ENCODE assay signal across 9 mouse cellular contexts in the genomic region with DNA sequence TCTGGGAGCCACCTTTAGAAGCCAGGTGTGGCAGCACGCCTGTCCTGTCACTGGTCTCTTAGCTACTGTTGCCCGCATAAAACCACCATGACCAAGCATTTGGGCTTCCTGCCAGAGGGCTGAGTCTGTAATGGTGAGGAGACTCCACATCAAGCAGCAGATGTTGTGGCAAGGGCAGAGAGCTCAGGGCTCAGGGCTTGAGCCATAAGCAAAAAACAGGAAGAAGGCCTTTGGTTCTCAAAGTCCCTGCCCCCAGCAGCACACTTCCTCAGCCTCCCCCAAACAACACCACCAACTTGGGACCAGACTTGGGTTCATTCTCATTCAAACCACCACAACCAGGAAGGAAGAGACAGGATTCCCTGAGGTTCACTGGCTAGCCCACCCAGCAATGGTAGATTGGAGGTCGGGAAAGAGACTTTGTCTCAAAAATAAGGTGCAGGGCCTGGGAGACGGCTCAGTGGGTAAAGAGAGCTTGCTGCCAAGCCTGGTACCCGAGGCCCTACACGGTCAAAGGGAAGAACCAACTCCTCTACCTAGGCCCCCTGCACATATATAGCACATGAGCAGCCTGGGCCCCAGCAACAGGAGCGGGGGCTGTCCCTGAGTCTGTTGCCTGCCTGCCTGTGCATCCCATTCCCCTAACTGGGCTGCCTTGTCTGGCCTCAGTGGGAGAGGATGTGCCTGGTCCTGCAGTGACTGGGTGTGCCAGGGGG. TPM values are rescaled to one million over a fixed set of nuclear protein-coding genes. Genes with fewer than 3 reads are reported as not detected.
DNase-seq lines count a peak whose midpoint lies in the region; ATAC-seq and TF ChIP-seq lines count a peak whose summit lies in the region.
"Had no signal": no experiment of that assay in that cellular context is flagged by ENCODE, and none has a peak within 500 bp of the region (broad histone marks: within the 10 kb centered on the region; RNA-seq: fewer than 3 reads in every experiment).

No protein-coding gene starts in this region.

- no peak overlapping the region for H3K4me3 ChIP-seq in hindbrain, postnatal 0 days (ENCODE audit: low read length)
- no peak overlapping the region for H3K4me3 ChIP-seq in hindbrain, embryonic 13.5 days
- H3K4me3 ChIP-seq in bone marrow, adult 2 months (replicated peaks; ENCODE audit: control insufficient read depth, low read depth, low read length) = no peak overlapping the region
- H3K4me3 ChIP-seq: neural tube, embryonic 13.5 days had no signal

- no peak for ATAC-seq in hindbrain, postnatal 0 days
- no peak for ATAC-seq in hindbrain, embryonic 13.5 days (ENCODE audit: low FRiP score)

- no peak overlapping the region for H3K9ac ChIP-seq in hindbrain, postnatal 0 days (replicated peaks; ENCODE audit: low read length)
- no peak overlapping the region for H3K9ac ChIP-seq in hindbrain, embryonic 13.5 days
- H3K9ac ChIP-seq: neural tube, embryonic 13.5 days had no signal

- peaks cover 5% of the 10 kb centered on the region; the same call in 1 of the 2 replicates for H3K36me3 ChIP-seq in hindbrain, postnatal 0 days (ENCODE audit: insufficient read depth, low read length)
- H3K36me3 ChIP-seq in hindbrain, embryonic 13.5 days = peaks cover 40% of the 10 kb centered on the region

- no peaks in the 10 kb centered on the region for H3K9me3 ChIP-seq in hindbrain, postnatal 0 days (ENCODE audit: low read length)
- no peaks in the 10 kb centered on the region for H3K9me3 ChIP-seq in hindbrain, embryonic 13.5 days
- H3K9me3 ChIP-seq: neural tube, embryonic 13.5 days had no signal

- H3K4me2 ChIP-seq in hindbrain, postnatal 0 days (ENCODE audit: low read depth, low read length) = no peak overlapping the region
- H3K4me2 ChIP-seq in hindbrain, embryonic 13.5 days = no peak overlapping the region
- H3K4me2 ChIP-seq: neural tube, embryonic 13.5 days had no signal

- H3K27ac ChIP-seq in hindbrain, postnatal 0 days = no peak overlapping the region
- H3K27ac ChIP-seq in hindbrain, embryonic 13.5 days = no peak overlapping the region
- peak overlapping the region; percentile 83 for H3K27ac ChIP-seq in bone marrow, adult 2 months (ENCODE audit: control insufficient read depth, insufficient read depth, low read depth, low read length, poor library complexity)
- H3K27ac ChIP-seq: neural tube, embryonic 13.5 days had no signal

- WGBS in hindbrain, postnatal 0 days = 67% methylated on average over 7 of the region's 7 CpGs
- WGBS in hindbrain, embryonic 13.5 days = 81% methylated on average over 7 of the region's 7 CpGs
- WGBS in bone marrow, adult 2 months = 12% methylated on average over 7 of the region's 7 CpGs

- no peak for TF ChIP-seq POLR2A in bone marrow, adult 2 months (IDR thresholded peaks at IDR 0.05; ENCODE audit: borderline replicate concordance, control insufficient read depth, low read depth, low read length)

- no peaks in the 10 kb centered on the region for H3K4me1 ChIP-seq in hindbrain, postnatal 0 days (ENCODE audit: insufficient read depth, low read length)
- H3K4me1 ChIP-seq in hindbrain, embryonic 13.5 days (replicated peaks) = no peaks in the 10 kb centered on the region
- peaks cover 7% of the 10 kb centered on the region; the same call in 1 of the 2 replicates for H3K4me1 ChIP-seq in bone marrow, adult 2 months (ENCODE audit: control insufficient read depth, insufficient read depth, low read length)
- H3K4me1 ChIP-seq: neural tube, embryonic 13.5 days had no signal

- DNase-seq in hindbrain, postnatal 0 days (ENCODE audit: low spot score) = peak; percentile 41
- peak; percentile 95 for DNase-seq in 416B (ENCODE audit: low read depth)
- DNase-seq in kidney, postnatal 25 days = peak; percentile 47 to 50
- DNase-seq in skeletal muscle tissue, adult 2 months (ENCODE audit: low read depth, low spot score) = peak; percentile 89
- no peak for DNase-seq in testis, postnatal 14 days (ENCODE audit: low spot score)
- no peak for DNase-seq in T-cell, adult 2 months (ENCODE audit: low spot score)

- no peak for TF ChIP-seq CTCF in hindbrain, postnatal 0 days (IDR thresholded peaks at IDR 0.05; ENCODE audit: low read depth)
- no peak for TF ChIP-seq CTCF in bone marrow, adult 2 months (IDR thresholded peaks at IDR 0.05; ENCODE audit: control insufficient read depth, insufficient read depth, low read length)

- H3K27me3 ChIP-seq in hindbrain, postnatal 0 days (ENCODE audit: insufficient read depth, low read length) = no peaks in the 10 kb centered on the region
- H3K27me3 ChIP-seq in hindbrain, embryonic 13.5 days = no peaks in the 10 kb centered on the region
- H3K27me3 ChIP-seq: neural tube, embryonic 13.5 days had no signal

RNA-seq across cellular contexts. Expression of a gene that starts 11.4 kb away (rescaled TPM):
- 63.4 and 71.8 TPM in 2 replicates for total RNA-seq in hindbrain, postnatal 0 days (2014; rRNA removed)
- polyA plus RNA-seq in hindbrain, postnatal 0 days (2015; fragmentation: Nextera tagmentation; extraction: Ambion mirVana) = 42.4 and 47.7 TPM in 2 replicates
- polyA plus RNA-seq in hindbrain, embryonic 13.5 days (2015; fragmentation: Nextera tagmentation; extraction: Ambion mirVana) = 19.3 and 20.4 TPM in 2 replicates
- 2.9 and 4.3 TPM in 2 replicates for polyA plus RNA-seq in bone marrow, adult 2 months (2011; ENCODE audit: insufficient read depth, insufficient read length, low replicate concordance, missing spikeins)

RNA-seq across cellular contexts. Expression of a gene that starts 12.3 kb away (rescaled TPM):
- total RNA-seq in hindbrain, postnatal 0 days (2014; rRNA removed) = 94.4 and 106 TPM in 2 replicates
- 143 and 154 TPM in 2 replicates for polyA plus RNA-seq in hindbrain, postnatal 0 days (2015; fragmentation: Nextera tagmentation; extraction: Ambion mirVana)
- 128 and 141 TPM in 2 replicates for polyA plus RNA-seq in hindbrain, embryonic 13.5 days (2015; fragmentation: Nextera tagmentation; extraction: Ambion mirVana)
- polyA plus RNA-seq in bone marrow, adult 2 months (2011; ENCODE audit: insufficient read depth, insufficient read length, low replicate concordance, missing spikeins) = 16.4 and 25.7 TPM in 2 replicates

RNA-seq across cellular contexts. Expression of a gene that starts 35.1 kb away (rescaled TPM):
- total RNA-seq in hindbrain, postnatal 0 days (2014; rRNA removed) = 12.4 and 15.2 TPM in 2 replicates
- polyA plus RNA-seq in hindbrain, postnatal 0 days (2015; fragmentation: Nextera tagmentation; extraction: Ambion mirVana) = 14.0 and 15.5 TPM in 2 replicates
- polyA plus RNA-seq in hindbrain, embryonic 13.5 days (2015; fragmentation: Nextera tagmentation; extraction: Ambion mirVana) = 15.7 and 16.6 TPM in 2 replicates
- 2.9 and 8.0 TPM in 2 replicates for polyA plus RNA-seq in bone marrow, adult 2 months (2011; ENCODE audit: insufficient read depth, insufficient read length, low replicate concordance, missing spikeins)

Comparison
In these comparisons a context has a peak if more than half of its experiments do, and no peak if none do; other contexts are left out.
1. DNase-seq: peak in hindbrain, postnatal 0 days (single experiment), 416B (single experiment), kidney, postnatal 25 days (2 of 2) and skeletal muscle tissue, adult 2 months (single experiment); none in testis, postnatal 14 days (single experiment) and T-cell, adult 2 months (single experiment).